Mouse (Mus musculus): ENCODE data around the gene Ywhag. TPM values are rescaled to one million over a fixed set of nuclear protein-coding genes. Genes with fewer than 3 reads are reported as not detected.

Ywhag gene
- polyA plus RNA-seq, 1 experiment from 2014 or later, result 57.1 TPM

DNA sequence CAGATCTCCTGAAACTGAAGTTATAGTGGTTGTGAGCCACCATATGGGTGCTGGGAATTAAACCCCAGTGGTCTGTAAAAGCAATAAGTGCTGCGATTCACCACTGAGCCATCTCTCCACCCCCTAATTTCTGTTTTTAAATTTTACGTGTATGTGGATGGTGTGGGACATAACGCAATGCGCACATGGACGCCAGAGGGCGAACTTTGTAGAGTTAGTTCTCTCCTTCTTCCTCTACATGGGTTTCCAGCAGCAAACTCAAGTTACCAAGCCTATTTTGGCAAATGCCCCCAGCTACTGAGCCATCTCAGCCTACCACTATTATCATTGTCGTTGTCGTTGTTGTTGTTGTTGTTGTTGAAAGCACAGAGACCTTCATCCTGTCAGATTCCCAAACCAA is 57.2 kb downstream of the Ywhag start:
- Histone ChIP-seq H3K4me2 (replicated peaks; ENCODE audit: low read depth) (peak overlapping the region; percentile 63), H3K4me1 (replicated peaks; ENCODE audit: control insufficient read depth, insufficient read depth, low read length) (peaks cover 5% of the 10 kb centered on the region; the same call in 1 of the 2 replicates), H3K9ac (ENCODE audit: low read depth, low read length) (no peak overlapping the region), H3K27me3 (replicated peaks; ENCODE audit: control insufficient read depth, insufficient read depth, low read length) (0 out of 2 replicates have a peak, but pooled peaks cover 2% of the 10 kb centered on the region), H3K27ac (ENCODE audit: low read depth, low read length) (no peak overlapping the region), H3K4me3 (ENCODE audit: low read depth, low read length) (no peak overlapping the region), H3K36me3 (ENCODE audit: control insufficient read depth, insufficient read depth) (no peaks in the 10 kb centered on the region), H3K9me3 (ENCODE audit: control insufficient read depth) (no peaks in the 10 kb centered on the region)
- no peak for ATAC-seq
- TF ChIP-seq CTCF (IDR thresholded peaks at IDR 0.05; ENCODE audit: low read depth), result peak; percentile 73
- WGBS, result 13% methylated on average over 8 of the region's 8 CpGs

GRCm38 (mm10) chr5:135873753-135874152 is 60.7 kb downstream of the Ywhag start:
- peak; percentile 28; the same call in 1 of the 2 replicates for ATAC-seq
- no peaks in the 10 kb centered on the region for H3K36me3 ChIP-seq (ENCODE audit: control insufficient read depth, insufficient read depth)
- TF ChIP-seq CTCF (IDR thresholded peaks at IDR 0.05; ENCODE audit: low read depth), result no peak
- H3K4me1 ChIP-seq (replicated peaks; ENCODE audit: control insufficient read depth, insufficient read depth, low read length), result no peaks in the 10 kb centered on the region
- no peak overlapping the region for H3K27ac ChIP-seq (ENCODE audit: low read depth, low read length)
- H3K4me2 ChIP-seq (replicated peaks; ENCODE audit: low read depth), result no peak overlapping the region
- H3K4me3 ChIP-seq (ENCODE audit: low read depth, low read length), result no peak overlapping the region
- 52% methylated on average over 9 of the region's 9 CpGs for WGBS
- peaks cover 21% of the 10 kb centered on the region for H3K27me3 ChIP-seq (replicated peaks; ENCODE audit: control insufficient read depth, insufficient read depth, low read length)
- H3K9me3 ChIP-seq (ENCODE audit: control insufficient read depth), result no peaks in the 10 kb centered on the region
- no peak overlapping the region for H3K9ac ChIP-seq (ENCODE audit: low read depth, low read length)

DNA sequence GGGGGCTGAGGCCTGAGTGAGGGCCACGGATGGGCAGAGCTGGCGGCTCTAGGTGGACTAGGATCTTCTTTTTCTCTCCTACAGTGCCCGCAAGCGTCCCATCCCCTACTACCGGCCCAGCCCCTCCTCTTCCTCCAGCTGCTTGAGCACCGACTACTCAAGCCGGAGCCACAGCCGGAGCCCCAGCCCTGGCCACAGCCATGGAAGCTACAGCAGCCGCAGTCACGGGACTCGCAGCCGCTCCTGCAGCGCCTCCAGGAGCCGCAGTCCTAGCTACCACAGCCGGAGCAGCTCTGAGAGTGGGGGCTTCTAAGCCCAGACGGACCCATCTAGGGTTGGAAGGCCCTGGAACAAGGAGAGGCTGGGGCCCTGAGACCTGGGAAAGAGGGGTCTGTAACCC is 61.4 kb downstream of the Ywhag start:
- ATAC-seq, result no peak; the same call in 1 of the 2 replicates
- Histone ChIP-seq H3K27me3 (replicated peaks; ENCODE audit: control insufficient read depth, insufficient read depth, low read length) (peaks cover 29% of the 10 kb centered on the region), H3K4me1 (replicated peaks; ENCODE audit: control insufficient read depth, insufficient read depth, low read length) (no peaks in the 10 kb centered on the region), H3K27ac (ENCODE audit: low read depth, low read length) (no peak overlapping the region), H3K4me2 (replicated peaks; ENCODE audit: low read depth) (peak overlapping the region; percentile 40), H3K4me3 (ENCODE audit: low read depth, low read length) (0 out of 2 replicates have a peak overlapping the region, but pooled peaks have one; percentile 2), H3K36me3 (ENCODE audit: control insufficient read depth, insufficient read depth) (no peaks in the 10 kb centered on the region), H3K9me3 (ENCODE audit: control insufficient read depth) (no peaks in the 10 kb centered on the region), H3K9ac (ENCODE audit: low read depth, low read length) (no peak overlapping the region)
- TF ChIP-seq CTCF (IDR thresholded peaks at IDR 0.05; ENCODE audit: low read depth), result no peak
- WGBS, result 18% methylated on average over 16 of the region's 16 CpGs

DNA sequence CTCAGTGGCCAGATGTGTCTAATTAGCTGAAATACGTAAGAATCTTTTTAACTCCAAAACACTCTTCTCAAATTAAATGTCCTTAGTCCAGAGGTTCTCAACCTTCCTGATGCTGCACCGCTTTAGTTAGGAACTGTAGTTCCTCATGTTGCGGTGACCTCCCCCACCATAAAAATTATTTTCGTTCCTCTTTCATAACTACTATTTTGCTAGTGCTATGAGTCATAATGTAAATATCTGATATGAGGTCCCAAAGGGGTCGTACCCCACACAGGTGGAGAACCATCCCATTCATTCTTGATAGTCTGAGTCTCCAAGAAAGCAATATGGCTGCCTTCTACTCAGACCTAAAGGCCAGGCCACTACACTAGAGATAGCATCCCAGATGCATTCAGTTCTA is 63.9 kb downstream of the Ywhag start:
- no peak overlapping the region for H3K4me3 ChIP-seq (ENCODE audit: low read depth, low read length)
- H3K27ac ChIP-seq (ENCODE audit: low read depth, low read length), result no peak overlapping the region
- TF ChIP-seq CTCF (IDR thresholded peaks at IDR 0.05; ENCODE audit: low read depth), result no peak
- no peak for ATAC-seq
- peaks cover 47% of the 10 kb centered on the region for H3K27me3 ChIP-seq (replicated peaks; ENCODE audit: control insufficient read depth, insufficient read depth, low read length)
- WGBS, result 70% methylated on average over 5 of the region's 5 CpGs
- no peaks in the 10 kb centered on the region for H3K36me3 ChIP-seq (ENCODE audit: control insufficient read depth, insufficient read depth)
- H3K9me3 ChIP-seq (ENCODE audit: control insufficient read depth), result no peaks in the 10 kb centered on the region
- no peak overlapping the region for H3K4me2 ChIP-seq (replicated peaks; ENCODE audit: low read depth)
- H3K9ac ChIP-seq (ENCODE audit: low read depth, low read length), result no peak overlapping the region
- H3K4me1 ChIP-seq (replicated peaks; ENCODE audit: control insufficient read depth, insufficient read depth, low read length), result no peaks in the 10 kb centered on the region

GRCm38 (mm10) chr5:135869661-135870423 is 64.6 kb downstream of the Ywhag start:
- Histone ChIP-seq H3K4me3 (ENCODE audit: low read depth, low read length) (no peak overlapping the region), H3K9ac (ENCODE audit: low read depth, low read length) (no peak overlapping the region), H3K27ac (ENCODE audit: low read depth, low read length) (no peak overlapping the region), H3K9me3 (ENCODE audit: control insufficient read depth) (no peaks in the 10 kb centered on the region), H3K36me3 (ENCODE audit: control insufficient read depth, insufficient read depth) (no peaks in the 10 kb centered on the region), H3K27me3 (replicated peaks; ENCODE audit: control insufficient read depth, insufficient read depth, low read length) (peaks cover 53% of the 10 kb centered on the region), H3K4me1 (replicated peaks; ENCODE audit: control insufficient read depth, insufficient read depth, low read length) (no peaks in the 10 kb centered on the region), H3K4me2 (replicated peaks; ENCODE audit: low read depth) (no peak overlapping the region)
- WGBS, result 73% methylated on average over 14 of the region's 14 CpGs
- ATAC-seq, result no peak
- TF ChIP-seq CTCF (IDR thresholded peaks at IDR 0.05; ENCODE audit: low read depth), result no peak

DNA sequence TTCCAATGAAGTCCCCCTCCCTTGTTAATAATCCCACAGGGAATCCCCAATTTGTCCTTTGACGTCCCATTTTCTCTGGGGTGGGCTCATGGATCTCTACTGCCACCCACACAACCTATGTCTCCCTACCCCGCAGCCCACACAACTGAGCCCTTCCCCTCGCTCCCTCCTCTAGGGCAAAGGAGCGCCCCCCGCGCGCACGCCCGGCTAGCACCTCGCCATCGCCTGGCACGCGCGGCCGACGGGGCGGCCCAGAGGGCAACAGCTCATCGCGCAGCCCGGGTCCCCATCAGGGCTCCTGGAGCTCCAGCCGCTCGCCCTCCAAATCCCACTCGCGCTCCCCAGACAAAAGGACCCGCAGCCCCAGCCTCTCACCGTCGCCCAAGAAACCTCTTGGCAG is 65.8 kb downstream of the Ywhag start:
- no peak for TF ChIP-seq CTCF (IDR thresholded peaks at IDR 0.05; ENCODE audit: low read depth)
- WGBS, result 4% methylated on average over 26 of the region's 27 CpGs
- no peak overlapping the region for H3K9ac ChIP-seq (ENCODE audit: low read depth, low read length)
- H3K27ac ChIP-seq (ENCODE audit: low read depth, low read length), result no peak overlapping the region
- H3K4me3 ChIP-seq (ENCODE audit: low read depth, low read length), result peak overlapping the region; percentile 40; the same call in 1 of the 2 replicates
- no peaks in the 10 kb centered on the region for H3K9me3 ChIP-seq (ENCODE audit: control insufficient read depth)
- peak overlapping the region; percentile 80 for H3K4me2 ChIP-seq (replicated peaks; ENCODE audit: low read depth)
- ATAC-seq, result no peak
- no peaks in the 10 kb centered on the region for H3K4me1 ChIP-seq (replicated peaks; ENCODE audit: control insufficient read depth, insufficient read depth, low read length)
- H3K27me3 ChIP-seq (replicated peaks; ENCODE audit: control insufficient read depth, insufficient read depth, low read length), result peaks cover 53% of the 10 kb centered on the region
- no peaks in the 10 kb centered on the region for H3K36me3 ChIP-seq (ENCODE audit: control insufficient read depth, insufficient read depth)
